Mouse (Mus musculus) lung, postnatal 10 days (tissue): Measurements from ENCODE around the gene Spata31d1b.
A peak's percentile ranks its signal among the peaks of the same experiment; 100 is the strongest.
"Not testable (repeated sequence)": the region's sequence is repeated elsewhere in the genome, so short reads cannot be mapped to it uniquely, and the experiment has no call there.

Experiments used
- DNase-seq: peaks from one replicate; pipeline ENCODE4 v3.0.0; 2021

Spata31d1b gene

DNA sequence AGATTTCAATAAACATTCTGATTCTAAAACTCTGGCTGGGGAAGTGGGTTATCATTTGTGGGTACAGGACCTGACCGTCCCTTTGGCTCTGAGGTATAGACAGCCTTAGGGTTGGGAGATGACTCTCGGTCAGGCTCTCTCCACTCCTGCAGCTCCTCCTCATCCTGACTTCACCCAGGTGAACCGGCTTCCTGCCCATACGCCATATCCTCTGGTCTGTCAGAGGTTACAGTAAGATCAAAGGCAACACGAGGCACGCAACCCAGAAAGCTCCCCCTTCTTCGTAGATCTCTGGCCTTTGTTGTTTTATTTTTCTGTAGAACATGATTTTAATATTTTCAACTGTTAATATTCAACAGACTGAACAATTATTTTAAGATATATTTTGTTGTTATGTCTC is 16.3 kb upstream of the Spata31d1b start:
- no peak for DNase-seq

DNA sequence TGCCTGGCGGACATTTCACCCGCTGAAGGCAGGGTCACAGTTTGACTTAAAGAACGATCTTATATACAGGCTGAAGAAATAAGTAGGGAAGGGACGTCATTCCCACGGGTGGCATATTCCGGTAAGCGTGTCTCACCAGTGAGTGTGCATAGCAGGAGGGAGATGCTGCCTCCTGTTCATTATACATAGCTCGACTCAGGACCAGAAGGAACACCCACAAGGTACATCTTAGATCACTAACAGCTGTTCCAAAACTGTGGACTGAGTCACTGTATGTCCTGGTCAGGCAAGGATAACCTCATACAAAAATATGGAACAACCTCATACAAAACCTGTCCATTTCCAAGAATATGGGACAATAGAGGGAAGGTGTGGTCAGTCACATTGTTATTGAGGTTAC is 13.0 kb upstream of the Spata31d1b start:
- no peak for DNase-seq

DNA sequence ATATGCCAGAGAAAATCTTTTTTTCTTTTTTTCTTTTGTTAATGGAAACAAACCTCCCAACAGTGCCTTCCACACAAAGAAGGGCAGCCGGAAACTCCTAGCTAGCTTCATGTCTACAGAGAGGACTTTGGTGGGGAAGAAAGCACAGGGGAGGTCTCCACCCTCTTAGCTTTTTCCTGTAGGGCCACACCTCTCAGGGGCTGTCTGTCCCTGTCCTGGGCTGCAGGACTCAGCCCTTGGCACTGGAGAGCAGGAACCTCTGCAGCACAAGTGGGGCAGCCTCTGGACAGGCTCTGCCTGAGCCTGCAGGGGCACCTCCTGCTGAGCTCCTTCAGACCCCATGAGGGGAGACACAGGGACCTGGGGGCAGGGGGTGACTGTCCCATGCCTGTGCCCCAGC is 11.9 kb upstream of the Spata31d1b start:
- not testable (repeated sequence) for DNase-seq

DNA sequence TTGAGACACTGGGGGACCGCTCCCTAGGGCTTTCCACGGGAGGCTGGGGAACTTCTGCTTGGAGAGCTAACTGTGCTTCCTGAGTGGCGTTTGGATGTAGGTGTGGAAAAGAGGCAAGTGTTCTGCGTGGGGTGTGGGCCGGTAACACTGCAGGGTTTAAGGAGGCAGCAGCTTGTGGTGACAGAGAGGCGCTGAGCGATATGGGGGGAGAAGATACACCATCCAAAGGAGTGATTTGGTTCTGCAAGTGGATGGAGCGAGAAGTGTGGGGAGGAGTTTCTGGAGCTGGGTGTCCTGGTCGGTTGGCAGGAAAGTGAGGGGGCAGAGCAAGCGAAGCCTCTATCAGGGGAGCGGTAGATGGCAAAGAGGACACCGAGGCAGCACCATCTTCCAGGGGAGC is 8.6 kb upstream of the Spata31d1b start:
- no peak for DNase-seq

DNA sequence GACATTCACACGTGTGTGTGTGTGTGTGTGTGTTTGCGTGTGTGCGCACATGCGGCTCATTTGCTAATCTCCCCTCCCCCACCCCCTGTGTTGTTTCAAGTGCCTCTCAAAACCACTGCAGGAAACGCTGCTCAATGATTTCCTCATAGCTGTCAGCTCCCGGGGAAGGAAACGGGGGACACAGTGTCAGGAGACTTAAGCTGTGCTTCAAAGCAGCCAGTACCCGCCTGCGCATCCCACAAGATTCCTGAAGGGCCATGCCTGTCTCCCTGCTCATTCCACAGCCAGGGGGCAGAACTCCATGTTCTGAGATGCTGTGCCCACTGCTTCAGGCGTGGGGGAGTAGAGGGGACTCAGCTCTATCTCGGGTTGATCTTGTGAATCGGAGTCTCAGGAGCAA is 7.5 kb upstream of the Spata31d1b start:
- peak; percentile 65 for DNase-seq

DNA sequence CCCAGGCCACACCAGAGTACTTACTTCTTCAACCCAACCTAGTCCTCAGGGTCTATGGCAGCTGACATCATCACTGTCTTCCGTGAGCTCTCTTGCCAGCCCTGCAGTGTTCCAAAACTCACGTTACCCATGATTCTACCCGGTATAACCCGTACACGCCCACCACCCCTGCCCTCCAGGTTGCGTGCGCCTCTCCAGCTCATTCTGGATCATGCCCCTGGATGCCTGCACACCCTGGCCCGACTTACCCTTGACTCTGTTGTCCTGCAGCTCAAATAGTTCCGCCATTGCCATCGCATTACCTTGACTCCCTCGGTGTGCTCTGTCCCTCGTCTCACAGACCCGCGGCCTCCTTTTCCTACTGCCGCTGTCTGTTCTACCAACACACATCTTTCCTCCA is 1.9 kb upstream of the Spata31d1b start, which contains the start of gene Spata31d1a:
Gene Spata31d1a, minus strand, starts transcription at position 101 of the 400 bp plus-strand sequence.
- DNase-seq, result no peak

DNA sequence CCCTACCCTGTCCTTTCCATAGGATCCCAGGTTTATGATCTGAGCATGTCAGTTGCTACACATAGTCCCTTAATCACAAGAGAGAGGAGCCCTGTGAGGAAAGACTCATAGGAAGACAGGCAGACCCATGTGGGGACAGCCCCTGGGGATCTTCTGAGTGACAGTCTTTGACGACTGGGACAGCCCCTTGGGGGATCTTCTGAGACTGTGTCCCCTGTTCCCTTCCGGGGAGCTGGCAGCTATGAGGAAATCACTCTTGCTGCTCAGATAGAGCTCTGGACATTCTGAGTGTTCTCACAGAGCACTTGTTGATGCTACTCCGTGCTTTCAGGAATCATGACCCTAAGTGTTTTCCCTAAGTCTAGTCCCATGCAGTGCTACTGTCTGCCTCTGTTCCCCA is 1.6 kb downstream of the Spata31d1b start:
- no peak for DNase-seq

DNA sequence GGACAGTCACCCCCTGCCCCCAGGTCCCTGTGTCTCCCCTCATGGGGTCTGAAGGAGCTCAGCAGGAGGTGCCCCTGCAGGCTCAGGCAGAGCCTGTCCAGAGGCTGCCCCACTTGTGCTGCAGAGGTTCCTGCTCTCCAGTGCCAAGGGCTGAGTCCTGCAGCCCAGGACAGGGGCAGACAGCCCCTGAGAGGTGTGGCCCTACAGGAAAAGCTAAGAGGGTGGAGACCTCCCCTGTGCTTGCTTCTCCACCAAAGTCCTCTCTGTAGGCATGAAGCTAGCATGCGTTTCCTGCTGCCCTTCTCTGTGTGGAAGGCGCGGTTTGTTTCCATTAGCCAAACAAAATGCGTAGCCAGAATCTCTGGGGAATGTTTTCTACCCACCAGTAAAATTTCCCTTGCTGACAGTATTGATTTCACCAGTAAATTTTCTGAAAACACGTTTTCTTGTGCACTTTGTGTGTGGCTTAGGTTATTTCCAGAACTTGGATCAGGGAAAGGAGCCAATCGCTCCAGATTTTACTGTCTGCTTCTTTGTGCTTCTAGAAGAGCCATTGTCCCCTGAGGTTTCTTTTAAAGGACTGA is 6.9 kb downstream of the Spata31d1b start:
- DNase-seq, result peak; percentile 61

DNA sequence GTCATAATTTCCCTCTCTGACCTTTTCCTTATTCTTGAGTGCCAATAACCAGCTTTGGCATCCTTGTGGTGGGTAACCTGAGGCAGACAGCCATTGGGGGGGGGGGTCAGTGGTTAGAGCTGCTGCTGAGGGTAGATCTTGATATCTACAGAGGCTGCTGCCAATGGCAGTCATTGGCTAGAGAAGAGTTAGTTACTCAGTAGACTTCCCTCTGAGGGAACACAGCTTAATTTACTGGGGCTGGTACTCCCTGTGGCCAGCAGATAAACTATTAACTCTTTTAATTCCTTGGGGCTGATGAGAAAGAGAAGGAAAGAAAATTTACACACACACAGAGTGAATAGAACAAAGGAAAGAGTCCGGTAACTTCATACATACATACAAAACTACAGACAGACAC is 7.4 kb downstream of the Spata31d1b start:
- no peak for DNase-seq

DNA sequence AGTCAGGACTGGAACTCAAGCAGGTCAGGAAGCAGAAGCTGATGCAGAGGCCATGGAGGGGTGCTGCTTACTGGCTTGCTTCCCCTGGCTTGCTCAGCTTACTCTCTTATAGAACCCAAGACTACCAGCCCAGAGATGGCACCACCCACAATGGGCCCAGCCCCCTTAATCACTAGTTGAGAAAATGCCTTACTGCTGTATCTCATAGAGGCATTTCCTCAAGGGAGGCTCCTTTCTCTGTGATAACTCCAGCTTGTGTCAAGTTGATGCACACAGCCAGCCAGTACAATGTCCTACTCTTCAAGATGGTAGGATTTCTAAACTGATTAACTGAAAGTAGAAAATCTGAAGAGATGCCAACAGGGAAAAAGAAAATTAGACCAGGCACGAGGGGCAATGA is 10.0 kb downstream of the Spata31d1b start:
- DNase-seq, result not testable (repeated sequence)

DNA sequence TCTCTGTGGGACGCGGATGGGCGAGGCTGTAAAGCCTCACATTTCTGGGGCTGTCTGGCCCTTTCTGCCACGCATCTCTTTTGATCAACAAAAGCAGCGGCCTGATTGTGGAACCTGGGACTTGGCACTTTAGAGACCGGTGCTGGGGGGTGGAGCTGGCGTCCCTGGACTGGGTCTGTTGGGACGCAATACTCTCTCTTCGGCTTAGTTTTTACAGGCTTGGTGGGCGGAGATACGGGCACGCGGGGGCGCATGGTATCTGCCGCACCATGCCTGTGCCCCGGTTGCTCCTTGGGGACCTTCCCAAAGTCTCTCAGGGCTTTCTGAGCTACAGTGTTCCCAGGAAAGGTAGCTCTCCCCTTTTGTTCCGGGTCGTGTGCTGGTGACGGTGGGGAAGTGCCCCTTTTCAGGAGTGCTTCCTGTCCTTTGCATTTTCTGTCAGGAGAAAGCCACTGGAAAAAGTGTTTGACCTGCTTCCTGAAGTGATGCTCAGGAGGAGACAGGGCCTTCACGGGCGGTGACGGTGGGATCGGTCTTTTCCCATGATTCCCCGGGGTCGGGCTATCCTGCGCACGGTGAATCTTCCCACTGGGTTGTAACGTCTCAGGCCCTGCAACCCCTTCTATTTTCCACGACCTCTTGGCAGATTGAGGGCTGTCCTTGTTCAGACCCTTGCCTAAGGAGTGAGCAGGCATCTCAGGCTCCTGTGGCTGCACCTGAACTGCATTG is 14.2 kb downstream of the Spata31d1b start:
- no peak for DNase-seq

DNA sequence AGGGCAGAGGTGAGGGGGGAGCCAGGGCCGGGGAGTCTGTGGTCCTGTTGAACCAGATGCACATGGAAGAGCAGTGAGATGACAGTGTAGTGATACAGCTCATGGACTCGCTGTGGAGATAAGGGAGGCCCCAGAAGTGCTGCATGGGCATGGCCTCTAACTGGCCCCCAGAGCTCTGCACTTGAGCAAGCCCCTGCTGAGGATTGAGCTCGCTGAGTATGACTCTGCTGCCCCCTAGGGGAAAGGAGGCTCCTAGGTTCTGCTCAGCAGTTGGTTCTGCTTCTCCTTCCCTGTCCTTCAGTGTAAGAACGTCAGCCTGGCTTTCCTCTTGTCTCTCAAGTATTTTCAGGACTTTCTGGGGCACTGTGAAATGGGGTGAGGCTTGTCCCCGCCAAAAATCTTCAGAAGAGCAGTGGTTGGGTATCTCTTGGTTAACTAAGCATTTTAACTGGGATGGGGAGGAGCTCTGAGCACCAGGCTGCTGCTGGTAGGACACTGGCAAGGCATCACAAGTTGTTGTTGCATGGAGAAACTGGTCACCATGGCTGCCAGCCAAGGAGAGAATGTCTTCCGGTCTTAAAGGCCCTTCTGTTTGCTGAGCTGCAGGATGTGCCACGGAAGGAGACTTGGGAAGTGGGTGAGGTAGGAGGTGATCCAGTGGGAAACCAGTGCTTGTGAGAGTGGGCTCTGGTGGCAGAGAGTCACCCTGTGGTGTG is 16.5 kb downstream of the Spata31d1b start:
- peak; percentile 92 for DNase-seq

DNA sequence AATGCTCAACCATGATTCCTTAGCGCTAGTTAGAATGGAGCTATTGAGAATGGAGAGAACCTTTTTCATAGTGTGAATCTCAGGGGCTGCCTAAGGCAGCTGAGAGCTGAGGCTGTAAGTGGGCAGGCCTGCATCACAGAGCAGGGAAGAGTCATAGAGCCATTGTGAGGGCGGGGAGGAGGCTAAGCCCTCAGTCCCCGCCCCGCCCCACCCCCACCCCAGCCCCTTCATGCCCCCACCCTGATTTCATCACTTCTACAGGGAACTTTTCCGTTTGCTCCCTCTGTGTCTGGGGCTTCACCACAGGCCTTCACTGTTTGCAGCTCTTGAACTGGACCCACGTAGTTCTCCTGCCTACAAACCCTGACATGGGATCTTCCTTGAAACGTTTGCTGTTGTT is 19.6 kb downstream of the Spata31d1b start, which contains the start of gene Spata31d1d:
Gene Spata31d1d, minus strand, starts transcription at position 101 of the 400 bp plus-strand sequence.
- DNase-seq, result no peak

DNA sequence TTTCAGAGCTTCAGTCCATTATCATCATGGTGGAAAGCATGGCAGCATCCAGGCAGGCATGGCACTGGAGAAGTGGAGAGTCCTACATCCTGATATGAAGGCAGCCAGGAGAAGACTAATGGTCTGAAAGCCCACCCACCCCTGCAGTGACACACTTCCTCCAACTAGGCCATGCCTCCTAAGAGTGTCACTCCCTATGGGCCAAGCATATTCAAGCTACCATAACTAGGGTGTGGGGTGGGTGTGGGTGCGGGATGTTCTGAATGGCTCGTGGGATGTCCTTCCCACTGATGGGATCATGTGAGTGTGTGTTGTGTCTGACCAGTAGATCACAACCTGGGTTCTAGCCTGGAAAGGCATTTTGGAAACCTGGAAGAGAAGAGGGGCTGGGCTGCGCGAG is 21.9 kb downstream of the Spata31d1b start:
- no peak for DNase-seq

DNA sequence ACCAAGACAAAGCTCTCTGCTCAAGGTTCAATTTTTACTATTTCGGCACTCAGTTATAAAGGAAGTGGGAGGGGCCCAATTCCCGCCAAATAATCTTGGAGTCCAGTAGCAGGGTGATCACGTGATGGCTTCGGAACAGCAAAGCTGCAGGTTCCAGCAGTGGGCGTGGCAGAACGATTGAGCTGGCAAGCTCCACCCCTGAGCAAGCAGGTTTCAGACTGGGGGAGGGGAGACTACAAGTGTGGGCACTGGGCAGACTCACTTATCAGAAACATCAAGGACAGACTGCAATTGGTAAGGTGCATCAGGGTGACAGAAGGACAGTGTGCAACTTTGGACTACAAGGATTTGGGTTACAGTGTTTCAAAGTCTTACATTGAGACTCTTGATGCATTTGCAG is 22.3 kb downstream of the Spata31d1b start:
- DNase-seq, result not testable (repeated sequence)

DNA sequence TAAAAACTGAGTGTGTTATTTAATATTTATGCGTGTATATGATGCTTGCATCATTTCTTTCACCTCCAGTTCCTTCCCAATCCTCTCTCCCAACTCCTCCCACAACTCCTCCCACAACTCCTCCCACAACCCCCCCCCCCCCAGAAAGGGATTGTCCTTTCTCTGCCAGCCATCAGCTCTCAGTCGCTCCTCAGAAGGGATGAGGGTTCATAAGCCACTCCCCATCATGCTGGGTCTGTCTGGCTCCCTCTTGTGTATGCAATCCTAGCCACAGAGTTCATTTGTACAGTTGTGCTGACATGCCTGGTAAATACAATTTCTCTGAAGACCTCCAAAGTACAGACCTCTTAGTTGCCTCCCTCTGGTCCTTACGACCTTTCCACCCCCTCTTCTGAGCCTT is 23.1 kb downstream of the Spata31d1b start:
- peak; percentile 29 for DNase-seq

DNA sequence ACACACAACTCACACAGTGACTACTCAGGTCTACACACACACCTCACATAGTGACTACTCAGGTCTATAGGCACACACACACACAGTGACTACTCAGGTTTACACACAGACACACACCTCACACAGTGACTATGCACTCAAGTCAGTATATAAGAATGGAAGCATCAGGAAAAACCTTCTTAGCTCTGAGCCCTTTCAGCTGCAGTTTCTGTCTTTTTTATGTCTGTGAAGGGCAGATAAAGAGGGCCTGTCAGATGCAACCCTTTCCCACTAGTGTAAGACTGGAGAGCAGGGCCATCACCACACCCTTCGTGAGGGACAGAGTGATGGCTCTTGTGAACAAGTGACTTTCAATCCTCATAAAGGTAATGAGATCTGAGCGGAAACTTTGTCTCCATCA is 26.4 kb downstream of the Spata31d1b start:
- DNase-seq, result no peak

DNA sequence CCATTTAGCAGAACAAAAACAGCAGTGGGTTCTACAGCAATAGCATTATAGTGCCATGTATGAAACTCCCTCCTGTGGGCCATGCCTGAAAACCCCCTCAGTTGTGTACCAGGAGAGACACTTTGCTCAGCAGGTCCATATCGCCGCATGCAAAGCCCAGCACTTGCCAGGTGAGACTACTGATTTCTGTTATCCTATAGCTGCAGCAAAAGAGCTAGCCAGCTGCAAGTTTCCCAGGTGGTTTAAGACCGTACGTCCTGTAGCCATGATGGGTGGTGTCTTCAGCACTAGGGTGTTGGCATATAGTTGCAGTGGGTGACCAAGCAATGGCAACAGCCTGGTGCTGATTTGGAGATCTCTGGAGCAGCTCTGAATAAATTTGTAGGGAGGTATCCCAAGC is 27.3 kb downstream of the Spata31d1b start:
- no peak for DNase-seq

DNA sequence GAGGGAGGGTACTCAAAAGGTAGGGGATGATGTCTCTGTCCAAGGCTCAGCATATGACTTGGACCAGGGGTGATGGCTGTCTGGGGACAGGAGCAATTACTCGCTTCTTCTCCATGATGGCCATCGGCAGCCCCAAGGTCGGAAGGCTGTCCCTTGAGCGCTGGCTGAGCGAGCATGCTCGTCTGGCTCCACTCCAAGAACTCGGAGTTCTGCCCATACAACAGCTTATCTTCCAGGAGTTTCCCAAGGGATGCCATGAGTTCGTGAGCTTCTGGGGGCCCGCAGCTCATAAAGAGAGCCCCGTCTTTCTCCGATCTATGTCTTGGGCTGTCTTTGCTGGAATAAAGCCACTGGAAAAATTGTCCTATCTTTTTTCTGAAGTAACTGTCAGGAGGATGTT is 29.0 kb downstream of the Spata31d1b start:
- DNase-seq, result peak; percentile 41

DNA sequence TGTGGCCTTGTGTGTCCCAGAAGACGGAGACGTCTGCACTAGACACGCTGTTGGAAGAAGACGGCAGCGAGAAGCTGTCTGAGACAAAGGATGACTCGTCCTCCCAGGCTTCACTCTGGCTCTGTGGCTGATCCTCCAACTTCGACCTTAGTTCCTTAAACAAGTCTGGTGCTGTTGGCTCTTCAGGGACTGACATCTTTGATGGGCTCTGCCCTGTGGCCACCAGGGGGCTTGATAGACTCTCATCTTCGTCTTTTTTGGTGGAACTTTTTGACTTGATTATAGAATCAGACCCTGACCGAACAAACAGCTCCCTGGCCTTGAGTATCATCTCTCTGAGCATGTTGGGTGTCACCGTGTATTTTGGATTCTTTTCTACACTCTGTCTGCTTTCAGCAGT is 29.6 kb downstream of the Spata31d1b start:
- DNase-seq, result peak; percentile 63

DNA sequence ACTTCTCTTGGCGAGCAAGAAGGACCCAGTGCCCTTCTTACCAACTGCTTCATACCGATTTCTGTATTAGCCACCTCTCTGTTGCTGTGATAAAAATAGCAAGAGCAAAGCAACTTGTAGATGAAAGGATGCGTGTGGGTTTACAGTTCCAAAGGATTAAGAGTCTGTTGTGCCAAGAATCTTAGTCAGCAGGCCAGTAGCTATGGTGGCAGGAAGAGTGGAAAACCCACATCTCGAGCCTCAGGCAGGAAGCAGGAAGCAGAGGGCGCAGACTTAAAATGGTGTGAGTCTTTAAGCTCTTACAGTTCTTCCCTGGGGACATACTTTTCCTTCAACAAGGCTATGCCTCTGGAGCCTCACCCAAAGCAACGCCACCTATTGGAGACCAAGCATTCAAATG is 33.4 kb downstream of the Spata31d1b start:
- no peak for DNase-seq

DNA sequence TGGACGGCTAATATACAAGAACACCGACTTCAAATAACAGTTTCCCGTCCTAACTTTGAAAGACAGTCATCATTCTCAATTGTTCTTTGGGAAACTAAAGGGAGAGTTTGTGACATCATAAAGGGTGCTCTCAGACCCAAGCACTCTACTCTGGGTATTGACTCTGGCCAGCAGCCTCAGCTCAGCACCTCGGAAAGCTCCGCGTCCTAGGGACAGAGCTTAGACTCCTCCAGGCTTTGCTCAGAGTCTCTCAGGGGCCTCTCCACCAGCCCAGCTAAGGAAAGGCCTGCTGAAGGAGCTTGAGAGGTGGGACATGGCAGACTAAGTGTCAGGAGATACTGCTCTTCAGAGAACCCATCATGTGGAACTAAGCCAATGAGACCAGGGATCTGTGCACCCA is 34.1 kb downstream of the Spata31d1b start:
- peak; percentile 21 for DNase-seq

DNA sequence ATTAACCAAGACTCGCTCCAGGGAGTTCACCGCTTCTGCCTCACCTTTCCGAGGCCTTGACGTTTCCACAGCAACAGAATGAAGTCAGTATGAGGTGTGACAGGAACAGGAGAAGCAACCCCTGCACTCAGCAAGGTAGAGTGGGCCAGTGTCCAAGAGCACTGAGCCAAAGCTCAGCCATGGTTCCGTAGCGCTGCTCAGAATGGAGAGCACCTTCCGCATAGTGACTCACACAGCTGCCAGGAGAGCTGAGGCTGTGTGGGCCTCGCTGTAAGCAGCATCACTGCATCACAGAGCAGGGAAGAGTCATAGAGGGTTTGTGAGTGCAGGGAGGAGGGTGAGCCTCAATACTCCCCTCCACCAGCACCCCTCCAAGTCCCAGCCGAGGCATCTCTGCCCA is 34.6 kb downstream of the Spata31d1b start, which contains the start of gene 1700014D04Rik:
Gene 1700014D04Rik, minus strand, starts transcription at position 42 of the 400 bp plus-strand sequence.
- DNase-seq, result no peak

DNA sequence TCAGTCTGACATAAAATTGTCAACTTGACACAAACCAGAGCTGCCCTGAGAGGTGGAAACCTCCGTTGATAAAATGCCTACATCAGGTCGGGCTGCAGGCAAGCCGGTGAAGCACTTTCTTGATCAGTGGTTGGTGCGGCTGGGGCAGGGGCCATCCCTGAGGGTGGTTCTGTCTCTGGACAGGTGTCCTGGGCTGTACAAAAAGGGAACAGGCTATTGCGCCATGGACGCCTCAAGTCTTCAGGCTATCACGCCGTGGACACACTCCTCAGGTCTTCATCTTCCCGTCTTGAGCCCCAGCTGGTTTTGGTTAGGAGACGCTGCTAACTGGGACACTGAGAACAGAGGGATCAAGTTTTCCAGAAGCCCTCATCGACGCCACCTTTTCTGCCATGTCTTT is 38.2 kb downstream of the Spata31d1b start:
- DNase-seq, result no peak
